Mouse (Mus musculus) embryonic facial prominence, embryonic 12.5 days (tissue): ENCODE measurements around the gene Gja5. TPM values are rescaled to one million over a fixed set of nuclear protein-coding genes. Genes with fewer than 3 reads are reported as not detected.
"Not testable (repeated sequence)": the region's sequence is repeated elsewhere in the genome, so short reads cannot be mapped to it uniquely, and the experiment has no call there.

Experiments used
- ATAC-seq: fragments of 200-750 bp; cut with Nextera tagmentation; 2 replicates; pipeline ENCODE4 v1.8.0; 2017; ENCODE audit not compliant: insufficient number of reproducible peaks, insufficient read depth, low FRiP score, low TSS enrichment
- H3K27ac ChIP-seq: fragments of 300-500 bp; sonication (generic); 2 replicates; pipeline ENCODE4 v1.5.1; 2016; ENCODE audit warnings: mild to moderate bottlenecking
- H3K27me3 ChIP-seq: fragments of 300-500 bp; sonication (generic); 2 replicates; pipeline ENCODE4 v1.6.1; 2016; ENCODE audit warnings: mild to moderate bottlenecking, moderate library complexity
- H3K36me3 ChIP-seq: fragments of 300-500 bp; sonication (generic); 2 replicates; pipeline ENCODE4 v1.6.1; 2016; ENCODE audit warnings: mild to moderate bottlenecking
- H3K4me1 ChIP-seq: fragments of 300-500 bp; sonication (generic); 2 replicates; pipeline ENCODE4 v1.6.1; 2016
- H3K4me2 ChIP-seq: fragments of 300-500 bp; sonication (generic); replicated peaks from 2 replicates; pipeline ENCODE4 v1.6.1; 2016; ENCODE audit warnings: mild to moderate bottlenecking, moderate library complexity
- H3K4me3 ChIP-seq: fragments of 300-500 bp; sonication (generic); 2 replicates; pipeline ENCODE4 v1.5.1; 2016; ENCODE audit warnings: mild to moderate bottlenecking
- H3K9ac ChIP-seq: fragments of 300-500 bp; sonication (generic); 2 replicates; pipeline ENCODE4 v1.6.1; 2016; ENCODE audit warnings: mild to moderate bottlenecking, moderate library complexity
- H3K9me3 ChIP-seq: fragments of 300-500 bp; sonication (generic); 2 replicates; pipeline ENCODE4 v1.6.1; 2016; ENCODE audit warnings: mild to moderate bottlenecking, moderate library complexity
- WGBS: fragments of 180-500 bp; shearing (Covaris S2); methylation state at CpG from one replicate; pipeline ENCODE4 v1.1.7; 2016; 5-methylcytosine and 5-hydroxymethylcytosine counted together
- polyA plus RNA-seq: library from polyadenylated mRNA; unstranded; fragments of >200 nt; fragmentation: Nextera tagmentation; extraction: Ambion mirVana; gene quantifications from 2 replicates; pipeline ENCODE4 v1.2.1, GENCODE M21; 2016

The Gja5 gene
- polyA plus RNA-seq, 1 experiment from 2014 or later = 14.3 TPM

- Histone ChIP-seq H3K27me3 (no peaks in the 10 kb centered on the region), H3K4me3 (no peak overlapping the region), H3K27ac (no peak overlapping the region), H3K9me3 (no peaks in the 10 kb centered on the region), H3K9ac (no peak overlapping the region), H3K4me1 (no peaks in the 10 kb centered on the region), H3K4me2 (no peak overlapping the region), H3K36me3 (no peaks in the 10 kb centered on the region)
- ATAC-seq = no peak
- WGBS = 53% methylated on average over 6 of the region's 6 CpGs
These were observed 171.9 kb downstream of the Gja5 start for GRCm38 (mm10) chr3:97076412-97076811.

GRCm38 (mm10) chr3:97078436-97078835 is 173.9 kb downstream of the Gja5 start:
- no peaks in the 10 kb centered on the region for H3K27me3 ChIP-seq
- H3K4me3 ChIP-seq = no peak overlapping the region
- H3K4me2 ChIP-seq = no peak overlapping the region
- H3K9ac ChIP-seq = no peak overlapping the region
- WGBS = 45% methylated on average over 4 of the region's 4 CpGs
- ATAC-seq = no peak
- no peaks in the 10 kb centered on the region for H3K9me3 ChIP-seq
- H3K36me3 ChIP-seq = no peaks in the 10 kb centered on the region
- no peak overlapping the region for H3K27ac ChIP-seq
- no peaks in the 10 kb centered on the region for H3K4me1 ChIP-seq

GRCm38 (mm10) chr3:97082156-97082555 is 177.7 kb downstream of the Gja5 start:
- H3K27ac ChIP-seq = no peak overlapping the region
- WGBS = 82% methylated on average over 5 of the region's 5 CpGs
- no peaks in the 10 kb centered on the region for H3K36me3 ChIP-seq
- no peaks in the 10 kb centered on the region for H3K27me3 ChIP-seq
- no peak overlapping the region for H3K9ac ChIP-seq
- ATAC-seq = no peak
- peaks cover 6% of the 10 kb centered on the region; the same call in 1 of the 2 replicates for H3K9me3 ChIP-seq
- no peak overlapping the region for H3K4me2 ChIP-seq
- H3K4me3 ChIP-seq = no peak overlapping the region
- H3K4me1 ChIP-seq = no peaks in the 10 kb centered on the region

- H3K9ac ChIP-seq = no peak overlapping the region
- no peak overlapping the region for H3K27ac ChIP-seq
- no peak overlapping the region for H3K4me2 ChIP-seq
- 73% methylated on average over 4 of the region's 4 CpGs for WGBS
- H3K9me3 ChIP-seq = peaks cover 6% of the 10 kb centered on the region; the same call in 1 of the 2 replicates
- H3K4me1 ChIP-seq = no peaks in the 10 kb centered on the region
- no peak for ATAC-seq
- no peaks in the 10 kb centered on the region for H3K27me3 ChIP-seq
- no peaks in the 10 kb centered on the region for H3K36me3 ChIP-seq
- no peak overlapping the region for H3K4me3 ChIP-seq
These were observed 182.8 kb downstream of the Gja5 start for GRCm38 (mm10) chr3:97087326-97087725.

- H3K4me2 ChIP-seq, H3K9me3 ChIP-seq, H3K4me3 ChIP-seq, H3K27ac ChIP-seq, H3K4me1 ChIP-seq, H3K9ac ChIP-seq, H3K36me3 ChIP-seq, H3K27me3 ChIP-seq, ATAC-seq: not testable (repeated sequence)
- WGBS = 86% methylated on average over 4 of the region's 4 CpGs
These were observed 183.8 kb downstream of the Gja5 start for GRCm38 (mm10) chr3:97088291-97088690.

GRCm38 (mm10) chr3:97091971-97092370 is 187.5 kb downstream of the Gja5 start:
- H3K9me3 ChIP-seq, H3K27me3 ChIP-seq, H3K27ac ChIP-seq, H3K36me3 ChIP-seq, H3K4me3 ChIP-seq, ATAC-seq, H3K4me2 ChIP-seq, H3K9ac ChIP-seq, H3K4me1 ChIP-seq: not testable (repeated sequence)
- 79% methylated on average over 7 of the region's 7 CpGs for WGBS

- H3K36me3 ChIP-seq, H3K4me2 ChIP-seq, H3K4me1 ChIP-seq, ATAC-seq, H3K9me3 ChIP-seq, H3K9ac ChIP-seq, H3K27me3 ChIP-seq, H3K27ac ChIP-seq, H3K4me3 ChIP-seq: not testable (repeated sequence)
- 71% methylated on average over 3 of the region's 4 CpGs for WGBS
These were observed 192.2 kb downstream of the Gja5 start for GRCm38 (mm10) chr3:97096664-97097063.

- no peaks in the 10 kb centered on the region for H3K9me3 ChIP-seq
- WGBS = 83% methylated on average over 10 of the region's 10 CpGs
- H3K27me3 ChIP-seq = no peaks in the 10 kb centered on the region
- no peak overlapping the region for H3K4me2 ChIP-seq
- ATAC-seq = no peak
- no peaks in the 10 kb centered on the region for H3K36me3 ChIP-seq
- H3K4me1 ChIP-seq = no peaks in the 10 kb centered on the region
- no peak overlapping the region for H3K4me3 ChIP-seq
- H3K27ac ChIP-seq = no peak overlapping the region
- no peak overlapping the region for H3K9ac ChIP-seq
These were observed 196.5 kb downstream of the Gja5 start for GRCm38 (mm10) chr3:97100784-97101641.

- 81% methylated on average over 3 of the region's 5 CpGs for WGBS
These were observed 199.5 kb downstream of the Gja5 start for GRCm38 (mm10) chr3:97103946-97104345.

GRCm38 (mm10) chr3:97104696-97105430 is 200.4 kb downstream of the Gja5 start:
- 57% methylated on average over 1 of the region's 1 CpGs for WGBS
- H3K4me2 ChIP-seq = no peak overlapping the region

More at GRCm38 (mm10) chr3:97103946-97104345, 199.5 kb downstream of the Gja5 start:
- H3K27ac ChIP-seq, H3K9ac ChIP-seq, H3K27me3 ChIP-seq, H3K4me3 ChIP-seq, H3K9me3 ChIP-seq, H3K36me3 ChIP-seq, ATAC-seq, H3K4me1 ChIP-seq, H3K4me2 ChIP-seq: not testable (repeated sequence)

GRCm38 (mm10) chr3:97117511-97117910 is 213.0 kb downstream of the Gja5 start:
- Histone ChIP-seq H3K9ac (no peak overlapping the region), H3K36me3 (no peaks in the 10 kb centered on the region), H3K4me1 (no peaks in the 10 kb centered on the region), H3K9me3 (peaks cover 4% of the 10 kb centered on the region; the same call in 1 of the 2 replicates), H3K27me3 (no peaks in the 10 kb centered on the region), H3K4me2 (no peak overlapping the region), H3K4me3 (no peak overlapping the region), H3K27ac (no peak overlapping the region)
- WGBS = 84% methylated on average over 6 of the region's 6 CpGs
- no peak for ATAC-seq

More at GRCm38 (mm10) chr3:97104696-97105430, 200.4 kb downstream of the Gja5 start:
- Histone ChIP-seq H3K9ac (no peak overlapping the region), H3K9me3 (no peaks in the 10 kb centered on the region), H3K27me3 (no peaks in the 10 kb centered on the region), H3K4me1 (no peaks in the 10 kb centered on the region), H3K36me3 (no peaks in the 10 kb centered on the region), H3K27ac (no peak overlapping the region), H3K4me3 (no peak overlapping the region)
- ATAC-seq = no peak

- Histone ChIP-seq H3K9ac (no peak overlapping the region), H3K27ac (no peak overlapping the region), H3K4me2 (no peak overlapping the region), H3K4me3 (no peak overlapping the region), H3K9me3 (peaks cover 4% of the 10 kb centered on the region; the same call in 1 of the 2 replicates), H3K36me3 (no peaks in the 10 kb centered on the region), H3K27me3 (no peaks in the 10 kb centered on the region), H3K4me1 (no peaks in the 10 kb centered on the region)
- ATAC-seq = no peak
- 50% methylated on average over 12 of the region's 12 CpGs for WGBS
These were observed 213.8 kb downstream of the Gja5 start for GRCm38 (mm10) chr3:97118313-97118712.
